Comparison of ENCODE assay signal across 11 mouse cellular contexts in genomic region chr13:45545974-45546373, GRCm38 (mm10). TPM values are rescaled to one million over a fixed set of nuclear protein-coding genes. Genes with fewer than 3 reads are reported as not detected.
A peak's percentile ranks its signal among the peaks of the same experiment; 100 is the strongest.
DNase-seq lines count a peak whose midpoint lies in the region; ATAC-seq lines count a peak whose summit lies in the region.
"Had no signal": no experiment of that assay in that cellular context is flagged by ENCODE, and none has a peak within 500 bp of the region (broad histone marks: within the 10 kb centered on the region; RNA-seq: fewer than 3 reads in every experiment).

No protein-coding gene starts in this region.

- no peak overlapping the region for H3K9ac ChIP-seq in kidney, embryonic 15.5 days

- peak; percentile 34 for DNase-seq in embryo, embryonic 10 days (ENCODE audit: low spot score)
- no peak for DNase-seq in embryo, embryonic 9.5 days (ENCODE audit: extremely low spot score)
- DNase-seq in kidney, postnatal 36 days, result no peak
- peak; percentile 96 for DNase-seq in c-Kit-positive CD71-positive TER-119-positive erythroid progenitor cells, embryonic 14.5 days (ENCODE audit: low spot score)
- no peak for DNase-seq in kidney, postnatal 25 days
- no peak for DNase-seq in neural tube, embryonic 10.5 days (ENCODE audit: extremely low spot score, low spot score)
- DNase-seq: cerebellum, postnatal 14 days; lung, postnatal 14 days had no signal

- 87% methylated on average over 13 of the region's 13 CpGs for WGBS in kidney, embryonic 15.5 days

- H3K36me3 ChIP-seq in kidney, embryonic 15.5 days, result peaks cover 38% of the 10 kb centered on the region

- ATAC-seq in kidney, embryonic 15.5 days (replicated peaks; ENCODE audit: low FRiP score), result peak; percentile 64; the same call in 1 of the 2 replicates
- ATAC-seq in megakaryocyte progenitor cell, adult 5-6 weeks (replicated peaks; ENCODE audit: poor library complexity), result peak; percentile 97
- ATAC-seq: midbrain, embryonic 16.5 days had no signal

- H3K4me2 ChIP-seq in kidney, embryonic 15.5 days, result no peak overlapping the region

- no peaks in the 10 kb centered on the region for H3K27me3 ChIP-seq in kidney, embryonic 15.5 days

- H3K27ac ChIP-seq in kidney, embryonic 15.5 days, result no peak overlapping the region

- no peaks in the 10 kb centered on the region for H3K9me3 ChIP-seq in kidney, embryonic 15.5 days (replicated peaks)

- H3K4me1 ChIP-seq in kidney, embryonic 15.5 days, result 0 out of 2 replicates have a peak, but pooled peaks cover 8% of the 10 kb centered on the region

- no peak overlapping the region for H3K4me3 ChIP-seq in kidney, embryonic 15.5 days (replicated peaks)

RNA-seq across cellular contexts. Expression of gene Gmpr, which starts 38.7 kb away (rescaled TPM):
- 49.9 and 52.1 TPM in 2 replicates for polyA plus RNA-seq in kidney, embryonic 15.5 days (2015; fragmentation: Nextera tagmentation; extraction: Ambion mirVana)
- total RNA-seq in megakaryocyte progenitor cell, adult 5-6 weeks (2015), result 16.3 and 20.5 TPM in 2 replicates
- total RNA-seq in megakaryocyte progenitor cell, adult 5-6 weeks (2017), result 13.6 and 15.3 TPM in 2 replicates

Comparison
In these comparisons a context has a peak if more than half of its experiments do, and no peak if none do; other contexts are left out.
1. DNase-seq: peak in embryo, embryonic 10 days (single experiment) and c-Kit-positive CD71-positive TER-119-positive erythroid progenitor cells, embryonic 14.5 days (single experiment); none in embryo, embryonic 9.5 days (single experiment), kidney, postnatal 36 days (0 of 2), kidney, postnatal 25 days (0 of 2) and neural tube, embryonic 10.5 days (single experiment).